Mouse (Mus musculus) limb, embryonic 14.5 days (tissue): ENCODE data around the gene Rdh16f1. TPM values are rescaled to one million over a fixed set of nuclear protein-coding genes. Genes with fewer than 3 reads are reported as not detected.

Experiments
- ATAC-seq: fragments of 200-750 bp; cut with Nextera tagmentation; 2 replicates; pipeline ENCODE4 v1.8.0; 2017; ENCODE audit warnings: low read depth, moderate number of reproducible peaks, moderate TSS enrichment; ENCODE audit not compliant: low FRiP score
- DNase-seq: peaks from one replicate; pipeline ENCODE4 v3.0.0-alpha.2; 2015; ENCODE audit warnings: low spot score
- H3K27ac ChIP-seq: fragments of 300-500 bp; sonication (generic); replicated peaks from 2 replicates; pipeline ENCODE4 v1.5.1; 2014; ENCODE audit warnings: low read depth, mild to moderate bottlenecking, low read length, moderate library complexity, mixed read lengths
- H3K27me3 ChIP-seq: fragments of 300-500 bp; sonication (generic); 2 replicates; pipeline ENCODE4 v1.6.1; 2014; ENCODE audit warnings: low read length, mixed read lengths; ENCODE audit not compliant: control insufficient read depth, insufficient read depth
- H3K36me3 ChIP-seq: fragments of 300-500 bp; sonication (generic); 2 replicates; pipeline ENCODE4 v1.6.1; 2014; ENCODE audit warnings: mild to moderate bottlenecking, low read length, moderate library complexity, mixed read lengths; ENCODE audit not compliant: control insufficient read depth, insufficient read depth
- H3K4me1 ChIP-seq: fragments of 300-500 bp; sonication (generic); 2 replicates; pipeline ENCODE4 v1.6.1; 2014; ENCODE audit warnings: antibody characterized with exemption, low read length, mixed read lengths; ENCODE audit not compliant: control insufficient read depth, insufficient read depth
- H3K4me2 ChIP-seq: fragments of 300-500 bp; sonication (generic); replicated peaks from 2 replicates; pipeline ENCODE4 v1.6.1; 2014; ENCODE audit warnings: low read depth, mild to moderate bottlenecking, low read length, moderate library complexity; ENCODE audit not compliant: severe bottlenecking
- H3K4me3 ChIP-seq: fragments of 300-500 bp; sonication (generic); replicated peaks from 2 replicates; pipeline ENCODE4 v1.5.1; 2014; ENCODE audit warnings: low read length
- H3K9ac ChIP-seq: fragments of 300-500 bp; sonication (generic); 2 replicates; pipeline ENCODE4 v1.6.1; 2014; ENCODE audit warnings: mild to moderate bottlenecking, low read depth, low read length, moderate library complexity; ENCODE audit not compliant: severe bottlenecking
- H3K9me3 ChIP-seq: fragments of 300-500 bp; sonication (generic); 2 replicates; pipeline ENCODE4 v1.6.1; 2016; ENCODE audit warnings: low read length; ENCODE audit not compliant: control insufficient read depth
- POLR2A ChIP-seq: fragments of 200-500 bp; IDR thresholded peaks from 2 replicates; pipeline ENCODE4 v1.8.0; 2012; ENCODE audit warnings: inconsistent platforms, mild to moderate bottlenecking, moderate library complexity, borderline replicate concordance; ENCODE audit not compliant: insufficient read depth, insufficient read length; ENCODE audit errors: extremely low read depth
- WGBS: fragments of 180-500 bp; shearing (Covaris S2); extraction: QIAGEN DNeasy Blood & Tissue Kit; methylation state at CpG from one replicate; pipeline ENCODE4 v1.1.7; 2014; 5-methylcytosine and 5-hydroxymethylcytosine counted together
- polyA plus RNA-seq, 2 experiments: library from polyadenylated mRNA; depleted of rRNA in 1 of 2; stranded (reverse) in 1 of 2; unstranded in 1 of 2; fragments of >200 nt; fragmentation: Nextera tagmentation in 1 of 2; extraction: Ambion mirVana in 1 of 2; gene quantifications; 2 replicates each; pipeline versions ENCODE4 v1.2.1 to v1.2.3; 2012 to 2014

The Rdh16f1 gene
- polyA plus RNA-seq, 2 experiments, result 0.16 to 0.59 TPM

- Histone ChIP-seq H3K4me2 (no peak overlapping the region), H3K27me3 (no peaks in the 10 kb centered on the region), H3K27ac (no peak overlapping the region), H3K9me3 (no peaks in the 10 kb centered on the region), H3K9ac (no peak overlapping the region), H3K36me3 (no peaks in the 10 kb centered on the region), H3K4me1 (no peaks in the 10 kb centered on the region), H3K4me3 (no peak overlapping the region)
- no peak for DNase-seq
- WGBS, result 66% methylated on average over 2 of the region's 2 CpGs
- TF ChIP-seq POLR2A, result no peak
- ATAC-seq, result no peak
Observed at GRCm38 (mm10) chr10:127840776-127841175, 81.2 kb downstream of the Rdh16f1 start.

Other genes starting within 250 kb of the Rdh16f1 start
- 31.7 and 36.9 TPM in 2 replicates for gene Ndufa4l2, start 244.8 kb upstream of the Rdh16f1 start, polyA plus RNA-seq (2012; rRNA removed)
- gene Ndufa4l2, start 244.8 kb upstream of the Rdh16f1 start, polyA plus RNA-seq (2014; fragmentation: Nextera tagmentation; extraction: Ambion mirVana), result 44.5 and 62.9 TPM in 2 replicates
- 146 and 178 TPM in 2 replicates for gene Shmt2, start 237.3 kb upstream of the Rdh16f1 start, polyA plus RNA-seq (2012; rRNA removed)
- gene Shmt2, start 237.3 kb upstream of the Rdh16f1 start, polyA plus RNA-seq (2014; fragmentation: Nextera tagmentation; extraction: Ambion mirVana), result 89.4 and 94.6 TPM in 2 replicates
- 7.2 and 9.6 TPM in 2 replicates for gene Nxph4, start 225.2 kb upstream of the Rdh16f1 start, polyA plus RNA-seq (2012; rRNA removed)
- gene Nxph4, start 225.2 kb upstream of the Rdh16f1 start, polyA plus RNA-seq (2014; fragmentation: Nextera tagmentation; extraction: Ambion mirVana), result 17.5 and 19.9 TPM in 2 replicates
- 261 and 271 TPM in 2 replicates for gene Lrp1, start 138.6 kb upstream of the Rdh16f1 start, polyA plus RNA-seq (2012; rRNA removed)
- 146 and 172 TPM in 2 replicates for gene Lrp1, start 138.6 kb upstream of the Rdh16f1 start, polyA plus RNA-seq (2014; fragmentation: Nextera tagmentation; extraction: Ambion mirVana)
- 30.7 and 33.5 TPM in 2 replicates for gene Stat6, start 116.8 kb upstream of the Rdh16f1 start, polyA plus RNA-seq (2012; rRNA removed)
- gene Stat6, start 116.8 kb upstream of the Rdh16f1 start, polyA plus RNA-seq (2014; fragmentation: Nextera tagmentation; extraction: Ambion mirVana), result 22.2 and 24.6 TPM in 2 replicates
- 12.3 and 13.9 TPM in 2 replicates for gene Nemp1, start 92.9 kb upstream of the Rdh16f1 start, polyA plus RNA-seq (2012; rRNA removed)
- 9.0 and 10.2 TPM in 2 replicates for gene Nemp1, start 92.9 kb upstream of the Rdh16f1 start, polyA plus RNA-seq (2014; fragmentation: Nextera tagmentation; extraction: Ambion mirVana)
- 64.5 and 68.3 TPM in 2 replicates for gene Nab2, start 91.2 kb upstream of the Rdh16f1 start, polyA plus RNA-seq (2012; rRNA removed)
- 16.4 and 19.9 TPM in 2 replicates for gene Nab2, start 91.2 kb upstream of the Rdh16f1 start, polyA plus RNA-seq (2014; fragmentation: Nextera tagmentation; extraction: Ambion mirVana)
- gene Myo1a, start 54.6 kb upstream of the Rdh16f1 start, polyA plus RNA-seq (2012; rRNA removed), result 1.2 and 1.7 TPM in 2 replicates
- 0.30 and 0.48 TPM in 2 replicates for gene Myo1a, start 54.6 kb upstream of the Rdh16f1 start, polyA plus RNA-seq (2014; fragmentation: Nextera tagmentation; extraction: Ambion mirVana)
- 0.58 and 15.2 TPM in 2 replicates for gene Tac2, start 35.3 kb upstream of the Rdh16f1 start, polyA plus RNA-seq (2012; rRNA removed)
- 0.44 and 0.84 TPM in 2 replicates for gene Tac2, start 35.3 kb upstream of the Rdh16f1 start, polyA plus RNA-seq (2014; fragmentation: Nextera tagmentation; extraction: Ambion mirVana)
- 10.7 and 12.5 TPM in 2 replicates for gene Zbtb39, start 20.2 kb upstream of the Rdh16f1 start, polyA plus RNA-seq (2012; rRNA removed)
- 4.2 and 4.4 TPM in 2 replicates for gene Zbtb39, start 20.2 kb upstream of the Rdh16f1 start, polyA plus RNA-seq (2014; fragmentation: Nextera tagmentation; extraction: Ambion mirVana)
- 0.88 and 1.4 TPM in 2 replicates for gene Gpr182, start 8.1 kb upstream of the Rdh16f1 start, polyA plus RNA-seq (2012; rRNA removed)
- gene Gpr182, start 8.1 kb upstream of the Rdh16f1 start, polyA plus RNA-seq (2014; fragmentation: Nextera tagmentation; extraction: Ambion mirVana), result 0.39 and 0.40 TPM in 2 replicates
- 0.11 and 0.12 TPM in 2 replicates for gene Rdh1, start 66 bp upstream of the Rdh16f1 start, polyA plus RNA-seq (2012; rRNA removed)
- gene Rdh1, start 66 bp upstream of the Rdh16f1 start, polyA plus RNA-seq (2014; fragmentation: Nextera tagmentation; extraction: Ambion mirVana), result 0.08 TPM in 1 of 2 replicates, not detected in the other
- gene Rdh9, start 16.6 kb downstream of the Rdh16f1 start, polyA plus RNA-seq (2012; rRNA removed), result 0.26 and 0.33 TPM in 2 replicates
- gene Rdh9, start 16.6 kb downstream of the Rdh16f1 start, polyA plus RNA-seq (2014; fragmentation: Nextera tagmentation; extraction: Ambion mirVana), result 0.30 TPM in 1 of 2 replicates, not detected in the other
- gene Rdh16, start 41.4 kb downstream of the Rdh16f1 start, polyA plus RNA-seq (2012; rRNA removed), result 0.10 TPM in 1 of 2 replicates, not detected in the other
- gene Rdh16, start 41.4 kb downstream of the Rdh16f1 start, polyA plus RNA-seq (2014; fragmentation: Nextera tagmentation; extraction: Ambion mirVana), result 0.06 TPM in 1 of 2 replicates, not detected in the other
- not detected in 2 replicates for gene Rdh19, start 90.1 kb downstream of the Rdh16f1 start, polyA plus RNA-seq (2012; rRNA removed)
- not detected in 2 replicates for gene Rdh19, start 90.1 kb downstream of the Rdh16f1 start, polyA plus RNA-seq (2014; fragmentation: Nextera tagmentation; extraction: Ambion mirVana)
- gene Rdh16f2, start 106.7 kb downstream of the Rdh16f1 start, polyA plus RNA-seq (2012; rRNA removed), result not detected in 2 replicates
- gene Rdh16f2, start 106.7 kb downstream of the Rdh16f1 start, polyA plus RNA-seq (2014; fragmentation: Nextera tagmentation; extraction: Ambion mirVana), result not detected in 2 replicates
- gene Rdh7, start 129.0 kb downstream of the Rdh16f1 start, polyA plus RNA-seq (2012; rRNA removed), result 0.05 TPM in 1 of 2 replicates, not detected in the other
- gene Rdh7, start 129.0 kb downstream of the Rdh16f1 start, polyA plus RNA-seq (2014; fragmentation: Nextera tagmentation; extraction: Ambion mirVana), result not detected in 2 replicates
- 0.60 and 1.0 TPM in 2 replicates for gene Sdr9c7, start 138.7 kb downstream of the Rdh16f1 start, polyA plus RNA-seq (2012; rRNA removed)
- 1.0 and 1.4 TPM in 2 replicates for gene Sdr9c7, start 138.7 kb downstream of the Rdh16f1 start, polyA plus RNA-seq (2014; fragmentation: Nextera tagmentation; extraction: Ambion mirVana)
- not detected in 2 replicates for gene Hsd17b6, start 247.8 kb downstream of the Rdh16f1 start, polyA plus RNA-seq (2012; rRNA removed)
- not detected in 2 replicates for gene Hsd17b6, start 247.8 kb downstream of the Rdh16f1 start, polyA plus RNA-seq (2014; fragmentation: Nextera tagmentation; extraction: Ambion mirVana)